Mouse (Mus musculus) adrenal gland, adult (tissue): ENCODE data around the gene Vti1a.

Experiments
- DNase-seq, 2 experiments: peaks; one replicate each; pipeline ENCODE4 v3.0.0; 2022 to 2023; ENCODE audit warnings: low spot score in 1 of 2; ENCODE audit not compliant: inconsistent age in 2 of 2

The Vti1a gene

DNA sequence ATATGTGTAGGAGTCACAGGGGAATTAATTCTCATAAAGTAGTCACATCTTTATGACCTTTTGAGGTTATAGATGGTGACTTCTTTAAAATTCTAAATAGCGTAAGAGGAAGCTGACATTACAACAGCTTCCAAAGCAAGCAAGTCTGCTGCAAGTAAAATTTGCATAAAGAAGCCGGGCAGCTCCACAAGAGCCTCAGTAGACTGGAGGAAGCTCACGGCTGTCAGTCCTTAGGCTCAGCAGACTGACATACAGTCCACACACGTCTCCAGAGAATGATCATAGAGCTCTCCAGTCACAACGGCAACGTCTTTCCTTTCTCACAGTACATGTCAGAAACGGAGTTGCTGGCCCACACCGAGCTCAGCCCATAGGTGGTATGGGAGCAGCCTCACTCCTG is 4.2 kb upstream of the Vti1a start:
- no peak for DNase-seq

DNA sequence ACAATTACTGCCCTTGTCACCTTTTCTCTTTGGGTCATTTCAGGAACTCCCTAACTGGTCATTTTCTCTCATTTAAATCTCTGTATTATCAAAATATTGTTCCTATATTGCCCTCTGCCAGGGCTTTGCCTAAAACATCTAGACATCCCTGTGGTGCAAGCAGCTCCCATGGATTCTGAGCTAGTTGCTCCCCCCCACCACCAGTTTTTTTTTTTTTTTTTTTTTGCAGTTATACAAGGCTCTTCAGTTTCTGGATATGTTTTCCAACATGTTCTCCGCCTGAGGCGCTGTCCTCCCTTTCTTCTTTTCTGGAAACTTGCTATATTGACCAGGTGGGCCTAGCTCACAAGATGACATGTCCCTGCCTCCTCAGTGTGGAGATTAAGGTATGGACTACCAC is 2.4 kb upstream of the Vti1a start:
- DNase-seq: no peak

GRCm38 (mm10) chr19:55315452-55316108 is 515 bp upstream of the Vti1a start, which contains the start of gene Zdhhc6:
Gene Zdhhc6, minus strand, starts transcription at chr19:55316032.
- peak; percentile 83 to 95 for DNase-seq

GRCm38 (mm10) chr19:55316901-55317300 is 806 bp downstream of the Vti1a start:
- DNase-seq: peak in 1 of 2 experiments; percentile 47

DNA sequence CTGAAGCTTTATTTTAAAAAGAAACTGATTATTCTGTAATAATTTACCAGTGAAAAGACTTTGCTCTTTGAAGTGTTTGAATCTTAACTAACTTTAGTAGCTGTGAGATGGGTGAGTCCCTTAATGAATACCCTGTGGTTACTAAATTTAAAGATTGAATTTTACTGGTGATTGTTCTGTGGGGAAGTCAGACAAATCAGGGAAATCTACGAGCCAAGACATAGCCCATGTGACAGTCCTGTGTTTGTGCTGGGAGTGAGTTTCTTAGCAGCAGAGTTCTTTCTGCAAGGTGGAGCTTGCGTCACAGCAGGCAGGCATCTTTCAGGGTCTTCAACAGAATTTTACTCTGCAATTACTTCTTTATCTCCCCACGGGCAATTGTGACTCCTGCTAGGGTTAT is 2.9 kb downstream of the Vti1a start:
- DNase-seq: no peak

GRCm38 (mm10) chr19:55319521-55319920 is 3.4 kb downstream of the Vti1a start:
- peak; percentile 48 to 75 for DNase-seq

- DNase-seq: no peak
Observed at GRCm38 (mm10) chr19:55322604-55323003, 6.5 kb downstream of the Vti1a start.

DNA sequence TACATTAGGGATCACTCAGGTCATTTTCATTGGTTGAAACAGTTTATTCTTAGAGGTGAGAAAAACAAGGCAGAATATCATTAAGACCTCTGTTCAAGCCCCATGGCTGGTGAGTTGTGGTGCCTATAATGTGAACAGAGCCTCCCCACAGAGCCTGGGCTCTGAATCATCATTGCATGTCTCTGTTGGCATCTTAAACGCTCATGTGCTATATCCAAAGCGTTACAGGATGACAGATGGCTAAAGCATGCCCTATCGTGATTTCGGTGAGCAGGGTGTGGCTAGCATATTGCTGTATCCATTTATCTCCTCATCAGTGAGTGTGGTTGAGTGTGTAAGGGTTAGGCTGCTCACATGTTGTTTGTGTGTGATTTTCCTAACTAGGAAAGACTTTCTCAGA is 11.4 kb downstream of the Vti1a start:
- no peak for DNase-seq

GRCm38 (mm10) chr19:55331776-55332175 is 15.7 kb downstream of the Vti1a start:
- no peak for DNase-seq

- peak; percentile 60 to 90 for DNase-seq
Observed at GRCm38 (mm10) chr19:55332641-55333268, 16.7 kb downstream of the Vti1a start.

GRCm38 (mm10) chr19:55335881-55336280 is 19.8 kb downstream of the Vti1a start:
- peak in 1 of 2 experiments; percentile 59 for DNase-seq

DNA sequence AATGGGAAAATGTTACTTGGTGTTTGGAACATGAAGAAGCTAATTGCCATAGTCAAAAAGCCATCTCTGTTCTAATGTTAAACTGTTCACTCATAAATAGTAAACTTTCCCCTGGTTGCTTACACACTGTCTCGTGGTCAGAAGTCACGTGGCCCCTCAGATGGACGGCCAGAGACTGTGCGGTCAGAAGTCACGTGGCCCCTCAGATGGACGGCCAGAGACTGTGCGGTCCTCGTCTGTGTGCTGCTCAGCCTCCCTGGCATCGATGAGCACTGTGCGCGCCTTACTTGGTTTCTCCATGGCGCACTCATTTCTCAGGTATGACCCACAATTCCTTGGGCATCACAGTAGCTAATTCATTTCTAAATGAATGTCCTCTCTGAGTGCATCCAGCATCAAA is 20.3 kb downstream of the Vti1a start:
- no peak for DNase-seq

DNA sequence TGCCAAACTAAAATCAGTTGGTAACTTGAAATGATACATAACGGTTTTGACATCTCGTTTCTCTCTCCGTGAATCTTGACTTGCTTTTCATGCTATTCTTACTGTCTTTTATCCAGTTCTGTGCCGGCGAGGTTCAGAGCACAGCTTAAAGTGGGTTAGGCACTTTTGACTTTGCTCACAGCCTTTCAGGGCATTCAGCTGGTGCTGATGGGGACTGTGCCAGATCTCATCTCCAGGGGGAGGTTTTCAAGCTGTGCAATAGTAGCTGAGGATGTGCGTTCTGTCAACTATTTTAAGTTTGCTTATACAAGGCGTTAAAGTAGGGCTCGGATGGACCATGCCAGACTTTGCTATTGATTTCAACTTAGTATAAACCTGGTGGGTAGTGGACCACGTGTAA is 21.0 kb downstream of the Vti1a start:
- no peak for DNase-seq

GRCm38 (mm10) chr19:55337664-55338063 is 21.6 kb downstream of the Vti1a start:
- DNase-seq: no peak

DNA sequence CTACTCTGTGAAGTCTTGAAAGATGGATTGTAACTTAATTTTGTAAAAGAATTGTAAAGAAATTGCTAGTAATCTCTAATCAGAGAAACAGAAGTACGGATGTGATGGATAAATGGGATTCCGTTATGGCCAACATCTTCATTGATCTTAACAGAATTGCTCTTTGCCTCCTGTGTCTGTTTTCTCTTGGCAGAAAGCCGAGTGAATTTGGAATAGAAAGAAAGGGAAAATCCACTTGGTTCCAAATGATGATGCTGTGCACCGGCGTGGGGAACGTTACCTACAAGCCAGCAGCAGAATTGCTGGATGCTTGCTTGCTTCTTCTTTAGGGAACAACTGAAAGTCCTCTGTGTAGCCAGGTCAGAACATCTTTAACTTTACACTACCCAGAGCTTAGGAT is 24.4 kb downstream of the Vti1a start:
- no peak for DNase-seq

- DNase-seq: no peak
Observed at GRCm38 (mm10) chr19:55341377-55341776, 25.3 kb downstream of the Vti1a start.

DNA sequence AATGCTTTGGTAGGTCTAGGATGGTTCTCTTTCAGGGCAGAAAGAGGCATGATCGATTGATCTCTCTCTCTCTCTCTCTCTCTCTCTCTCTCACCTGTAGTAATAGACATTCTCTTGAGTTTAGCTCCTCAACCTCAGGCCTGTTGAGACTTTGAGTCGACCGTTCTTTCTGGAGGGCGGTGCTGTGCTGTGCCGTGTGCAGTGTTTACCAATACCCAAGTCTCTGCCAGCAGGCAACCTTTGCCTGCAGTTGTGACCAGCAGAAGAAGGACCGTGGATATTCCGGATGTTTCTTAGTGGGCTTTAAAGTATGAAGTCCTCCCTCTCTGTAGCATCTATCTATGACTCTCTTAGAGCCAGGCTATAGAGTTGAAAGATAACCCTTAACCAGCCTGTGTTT is 26.3 kb downstream of the Vti1a start:
- no peak for DNase-seq

DNA sequence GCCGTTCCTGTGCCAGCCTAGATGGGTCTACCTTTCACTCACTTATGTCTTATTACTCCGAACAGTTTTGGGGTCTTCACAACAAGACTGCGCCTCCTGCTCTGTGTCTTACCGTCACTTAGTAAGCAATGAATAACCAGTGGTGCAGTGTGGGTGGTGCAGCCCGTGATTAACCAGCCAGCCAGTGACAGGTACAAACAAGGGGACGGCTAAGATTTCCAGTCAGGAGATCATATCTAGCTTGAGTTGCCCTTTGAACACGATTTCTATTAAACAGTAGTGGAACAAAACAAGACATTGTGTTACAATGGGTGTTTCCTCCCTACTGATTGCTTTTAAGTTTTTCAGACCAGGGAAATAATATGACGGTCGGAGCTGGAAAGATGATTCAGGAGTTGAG is 27.2 kb downstream of the Vti1a start:
- no peak for DNase-seq

DNA sequence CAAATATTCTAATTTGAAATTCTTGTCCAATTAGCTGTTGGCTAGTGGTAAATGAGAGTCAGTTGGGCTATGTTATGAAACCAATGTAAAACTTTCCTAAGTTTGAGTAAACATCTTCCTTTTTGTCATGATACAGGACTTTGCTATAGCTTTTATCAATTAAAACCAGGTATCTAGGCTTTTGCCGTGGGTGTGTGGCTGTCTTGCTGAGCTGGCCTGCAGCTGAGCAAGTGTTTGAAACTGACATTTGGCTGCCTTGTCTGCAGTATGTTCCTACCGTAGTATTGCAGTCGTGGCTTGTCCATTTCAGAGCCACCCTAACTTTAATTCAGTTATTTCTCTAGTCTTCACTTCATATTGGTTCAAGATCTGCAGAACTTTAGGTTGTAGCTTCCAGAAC is 32.1 kb downstream of the Vti1a start:
- no peak for DNase-seq

- no peak for DNase-seq
Observed at GRCm38 (mm10) chr19:55350673-55351378, 34.7 kb downstream of the Vti1a start.

- no peak for DNase-seq
Observed at GRCm38 (mm10) chr19:55362606-55363005, 46.5 kb downstream of the Vti1a start.

- DNase-seq: no peak
Observed at GRCm38 (mm10) chr19:55369691-55370090, 53.6 kb downstream of the Vti1a start.
